Mouse (Mus musculus) frontal cortex, postnatal 36 days (tissue): ENCODE results near the gene Vamp8.
A peak's percentile ranks its signal among the peaks of the same experiment; 100 is the strongest.

ENCODE experiments used
- DNase-seq, 2 experiments: peaks; one replicate each; pipeline ENCODE4 v3.0.0; 2022; ENCODE audit warnings: low spot score in 2 of 2

Vamp8 gene

DNA sequence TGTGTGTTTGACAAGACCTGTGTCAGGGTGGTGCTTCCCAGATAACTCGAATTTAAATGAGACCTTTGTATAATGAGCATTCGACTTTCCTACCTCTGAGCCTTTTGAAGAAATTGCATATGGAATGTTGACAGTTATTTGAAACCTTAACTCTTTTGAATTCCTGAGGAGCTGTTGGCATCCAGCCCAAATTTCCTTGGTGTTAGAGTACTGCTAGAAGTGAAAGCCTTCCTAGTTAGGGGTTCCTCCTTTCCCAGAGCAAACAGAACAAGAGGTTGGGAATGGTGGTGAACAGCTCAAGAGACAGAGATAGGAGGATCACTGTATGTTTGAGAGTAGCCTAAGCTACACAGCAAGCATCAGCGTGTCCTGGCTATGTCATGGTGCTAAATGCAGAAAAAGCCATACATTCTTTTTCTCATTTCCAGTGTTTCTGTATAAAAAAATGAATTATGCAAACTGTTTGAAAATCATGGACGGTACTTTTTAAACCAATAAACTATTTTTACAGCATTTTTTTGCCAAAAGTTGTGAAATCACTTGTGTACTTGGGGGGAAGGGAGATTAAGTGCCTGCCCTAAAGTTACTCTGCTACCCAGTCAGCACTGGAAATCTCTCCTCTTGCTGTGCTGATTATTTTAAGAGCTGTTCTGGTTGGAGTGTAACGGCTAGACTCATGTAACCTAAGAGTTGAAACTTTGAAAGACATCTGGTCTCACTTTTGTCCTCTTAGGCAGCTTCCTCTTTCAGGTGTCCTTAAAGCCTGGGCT is 37.7 kb downstream of the Vamp8 start:
- no peak for DNase-seq

DNA sequence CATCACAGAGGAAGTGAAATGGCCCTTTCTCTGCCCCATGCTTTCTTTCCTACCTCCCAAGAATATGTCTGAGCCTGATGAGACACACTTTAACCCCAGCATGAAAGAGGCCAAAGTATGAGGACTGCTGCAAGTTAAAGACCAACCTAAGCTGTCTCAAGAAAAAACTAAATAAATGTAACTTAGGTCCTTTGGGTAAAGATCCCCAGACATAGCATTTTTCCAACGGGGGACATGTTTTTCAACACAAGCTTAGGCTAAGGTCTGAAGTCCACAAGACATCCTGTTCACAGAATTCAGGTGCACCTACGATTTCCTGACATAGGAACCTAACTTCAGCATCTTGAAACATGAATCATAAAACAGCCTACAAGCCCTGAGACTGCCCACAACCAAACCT is 40.3 kb downstream of the Vamp8 start:
- DNase-seq: no peak

DNA sequence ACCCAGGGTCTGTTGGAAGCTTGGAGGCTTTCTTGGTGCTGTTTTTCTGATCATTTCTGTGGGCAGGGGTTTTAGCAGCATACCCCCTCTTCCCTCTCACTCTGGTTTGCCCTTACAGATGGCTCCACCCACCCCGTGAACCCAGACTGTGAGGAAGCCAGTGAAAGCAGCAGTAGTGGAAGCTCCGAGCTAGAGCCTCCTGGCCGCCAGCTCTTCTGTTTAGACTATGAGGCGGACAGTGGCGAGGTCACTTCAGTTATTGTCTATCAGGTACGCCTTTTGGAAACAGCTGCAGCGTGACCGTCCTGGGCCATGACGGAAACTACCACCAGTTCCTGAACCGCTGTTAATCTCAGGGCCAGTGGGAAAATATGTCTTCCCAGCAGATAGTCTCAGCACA is 42.1 kb downstream of the Vamp8 start:
- no peak for DNase-seq

DNA sequence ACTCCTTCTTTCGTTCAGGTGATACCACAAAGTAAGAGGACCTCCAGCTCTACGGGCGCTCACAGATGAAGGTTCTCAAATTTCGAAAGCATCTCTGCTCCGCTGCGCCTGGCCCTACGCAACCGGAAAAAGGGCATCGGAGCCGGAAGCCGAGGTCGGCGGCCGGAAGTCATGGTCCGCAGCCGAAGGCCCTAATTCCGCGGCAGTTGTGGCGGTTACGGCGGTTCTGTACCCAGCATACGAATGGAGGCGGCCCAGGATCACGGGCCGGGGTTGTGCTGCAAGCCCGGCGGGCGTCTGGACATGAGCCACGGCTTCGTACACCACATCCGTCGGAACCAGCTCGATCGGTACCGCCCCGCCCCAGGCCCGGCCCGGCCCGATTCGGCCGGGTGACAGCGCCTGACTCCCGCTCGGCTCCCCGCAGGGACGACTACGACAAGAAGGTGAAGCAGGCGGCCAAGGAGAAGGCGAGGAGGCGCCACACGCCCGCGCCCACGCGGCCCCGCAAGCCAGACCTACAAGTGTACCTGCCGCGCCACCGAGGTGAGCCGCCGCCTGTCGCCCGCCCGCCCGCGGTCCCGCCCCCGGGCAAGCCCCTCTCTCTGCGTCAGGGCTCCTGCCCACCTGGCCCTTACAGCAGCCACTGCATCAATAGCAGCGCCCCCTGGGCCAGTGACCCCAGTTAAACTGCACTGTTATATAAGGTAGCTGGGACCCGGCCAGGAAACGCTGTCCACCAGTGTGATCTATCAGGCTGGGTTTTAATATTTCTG is 43.1 kb downstream of the Vamp8 start, which contains the start of gene 0610030E20Rik:
0610030E20Rik (plus strand) TSS at position 152 of the 776 bp plus-strand sequence.
- DNase-seq: peak; percentile 81 to 83

DNA sequence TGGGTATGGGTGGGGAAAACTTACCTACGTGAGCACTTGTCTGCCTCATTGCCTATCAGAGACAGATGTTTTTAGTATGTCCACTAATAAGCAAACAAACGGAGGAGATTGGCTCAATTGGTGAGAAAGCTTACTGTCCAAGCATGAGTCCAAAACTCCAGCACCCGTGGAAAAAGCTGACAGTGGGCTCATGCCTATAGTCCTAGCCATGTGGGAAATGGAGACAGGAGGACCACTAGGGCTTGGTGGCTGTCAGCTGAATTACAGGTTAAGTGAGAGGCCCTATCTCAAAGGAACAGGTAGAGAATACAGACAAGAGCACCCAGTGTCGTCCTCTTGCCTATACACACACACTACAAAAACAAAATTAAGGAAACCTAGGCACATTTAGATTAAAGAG is 44.2 kb downstream of the Vamp8 start:
- DNase-seq: no peak

DNA sequence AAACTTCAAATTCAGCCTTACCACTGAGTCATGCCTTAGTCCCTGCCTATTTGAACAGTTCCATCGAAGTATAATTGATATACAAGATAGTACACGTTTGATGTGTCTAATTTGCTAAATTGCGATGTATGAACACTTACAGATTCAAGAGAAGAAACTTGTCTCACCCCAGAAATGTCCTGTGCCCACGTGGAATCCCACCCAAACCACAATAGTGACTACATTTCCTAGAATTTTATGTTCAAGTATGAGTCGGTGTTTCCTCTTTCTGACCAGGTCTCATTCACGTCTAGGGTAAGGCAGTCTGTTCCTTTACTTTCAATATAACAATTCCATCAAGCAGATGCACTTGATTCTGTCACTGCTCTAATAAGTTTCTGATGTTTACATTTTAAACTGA is 44.9 kb downstream of the Vamp8 start:
- no peak for DNase-seq

DNA sequence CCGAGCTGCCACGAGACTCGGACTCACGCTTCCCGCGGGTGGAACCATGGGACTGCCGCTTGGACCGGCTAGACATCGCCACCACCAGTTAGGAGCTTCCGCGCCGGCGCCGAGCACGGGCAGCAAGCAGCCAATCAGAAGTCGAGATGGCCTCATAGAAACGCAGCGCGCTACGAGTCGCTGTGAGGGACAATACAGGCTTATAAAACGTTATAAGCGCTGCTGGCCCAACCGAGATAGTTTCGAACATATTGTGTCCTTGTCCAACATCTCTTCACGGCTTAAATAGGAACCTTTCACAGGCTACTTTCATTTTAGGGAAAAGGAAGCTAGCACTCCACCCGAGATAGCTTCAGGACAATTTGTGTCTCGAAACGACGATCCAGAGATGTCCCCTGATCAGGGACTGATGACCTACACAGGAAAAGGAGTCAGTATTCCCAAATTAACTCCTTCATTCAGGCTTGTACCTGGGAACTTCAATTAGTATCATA is 45.4 kb downstream of the Vamp8 start, which contains the start of gene Usp39:
Usp39 (minus strand) TSS at position 111 of the 494 bp plus-strand sequence.
- DNase-seq: peak; percentile 95 to 97

DNA sequence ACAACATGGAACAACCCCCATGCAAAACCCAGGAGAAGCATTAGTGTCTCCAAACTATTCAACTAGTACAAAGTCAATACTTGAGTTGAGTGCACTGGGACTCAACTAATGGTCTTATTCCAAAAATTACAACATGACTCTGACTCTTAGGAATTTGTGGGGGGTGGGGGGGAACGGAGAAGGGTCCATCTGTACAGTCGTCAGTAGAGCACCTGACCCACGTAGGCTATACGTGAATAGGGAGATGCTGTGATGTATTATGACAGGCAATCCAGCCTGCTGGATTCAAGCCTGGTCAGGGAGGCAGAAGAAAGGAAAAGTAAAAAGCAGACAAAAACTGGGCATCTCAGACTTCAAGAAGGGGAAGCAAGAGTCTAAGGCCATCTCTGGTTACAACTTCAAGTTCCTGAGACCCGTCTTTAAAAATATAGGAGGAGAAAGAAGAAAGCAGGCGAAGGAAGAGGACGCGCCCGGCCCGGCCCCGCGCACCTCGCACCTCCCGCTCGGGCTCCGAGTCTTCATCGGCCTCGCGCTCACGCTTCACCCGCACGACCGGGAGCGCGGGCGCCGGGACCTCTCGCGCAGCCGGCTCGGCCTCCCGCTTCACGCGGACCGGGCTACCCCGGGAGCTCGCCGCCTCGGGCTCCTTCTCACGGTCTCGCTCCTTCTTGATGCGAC is 46.0 kb downstream of the Vamp8 start:
- DNase-seq: peak in 1 of 2 experiments; percentile 17

DNA sequence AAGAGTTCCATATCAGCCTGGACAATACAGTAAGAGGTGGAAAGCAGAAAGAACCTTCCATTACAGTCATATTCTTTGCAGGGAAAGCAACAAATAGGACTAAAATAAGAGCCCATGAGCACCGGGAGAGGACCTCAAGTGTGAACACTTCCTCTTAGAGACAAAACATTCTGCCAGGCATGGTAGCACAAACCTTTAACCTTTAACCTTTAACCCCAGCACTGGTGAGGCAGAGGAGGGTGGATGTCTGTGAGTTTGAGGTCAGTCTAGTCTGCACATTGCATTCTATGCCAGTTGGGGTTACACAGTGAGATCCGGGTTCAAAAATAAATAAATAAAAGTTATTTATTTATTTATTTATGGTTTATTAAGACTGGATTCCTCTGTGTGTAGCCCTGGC is 50.0 kb downstream of the Vamp8 start:
- DNase-seq: no peak
